In genomic region chr4:105202439-105202838, GRCm38 (mm10) we compare ENCODE assay signal across 28 mouse cellular contexts. TPM values are rescaled to one million over a fixed set of nuclear protein-coding genes. Genes with fewer than 3 reads are reported as not detected.
DNase-seq lines count a peak whose midpoint lies in the region; ATAC-seq and TF ChIP-seq lines count a peak whose summit lies in the region.
"Had no signal": no experiment of that assay in that cellular context is flagged by ENCODE, and none has a peak within 500 bp of the region (broad histone marks: within the 10 kb centered on the region; RNA-seq: fewer than 3 reads in every experiment).

No protein-coding gene starts in this region.

- no peak for ATAC-seq in embryonic facial prominence, embryonic 13.5 days (ENCODE audit: insufficient number of reproducible peaks, insufficient read depth, low FRiP score, low TSS enrichment, low read depth)
- ATAC-seq in embryonic facial prominence, embryonic 15.5 days (ENCODE audit: insufficient number of reproducible peaks, low FRiP score, low TSS enrichment, low read depth) = no peak
- ATAC-seq in midbrain, embryonic 11.5 days (ENCODE audit: low FRiP score) = no peak
- ATAC-seq: intestine, postnatal 0 days; lung, postnatal 0 days; midbrain, embryonic 13.5 days had no signal

- H3K36me3 ChIP-seq in embryonic facial prominence, embryonic 13.5 days = peaks cover 30% of the 10 kb centered on the region
- H3K36me3 ChIP-seq in embryonic facial prominence, embryonic 10.5 days (replicated peaks) = peaks cover 46% of the 10 kb centered on the region
- peaks cover 10% of the 10 kb centered on the region; the same call in 1 of the 2 replicates for H3K36me3 ChIP-seq in heart, embryonic 10.5 days
- peaks cover 31% of the 10 kb centered on the region for H3K36me3 ChIP-seq in heart, adult 2 months (ENCODE audit: control insufficient read depth, insufficient read depth, low read length)
- peaks cover 15% of the 10 kb centered on the region for H3K36me3 ChIP-seq in embryonic facial prominence, embryonic 15.5 days
- peaks cover 44% of the 10 kb centered on the region for H3K36me3 ChIP-seq in limb, embryonic 10.5 days
- H3K36me3 ChIP-seq in midbrain, embryonic 11.5 days (ENCODE audit: control insufficient read depth, insufficient read depth, low read length) = no peaks in the 10 kb centered on the region; the same call in 1 of the 2 replicates
- H3K36me3 ChIP-seq: G1E; liver, embryonic 13.5 days had no signal

- no peak for TF ChIP-seq POLR2A in heart, adult 2 months (IDR thresholded peaks at IDR 0.05; ENCODE audit: insufficient read depth, low read depth, low read length)

- H3K79me2 ChIP-seq in heart, adult 2 months (replicated peaks; ENCODE audit: control insufficient read depth, insufficient read depth, low read length) = peaks cover 2% of the 10 kb centered on the region; the same call in 1 of the 2 replicates

- 79% methylated on average over 3 of the region's 3 CpGs for WGBS in embryonic facial prominence, embryonic 13.5 days
- 89% methylated on average over 3 of the region's 3 CpGs for WGBS in embryonic facial prominence, embryonic 10.5 days
- 86% methylated on average over 3 of the region's 3 CpGs for WGBS in heart, embryonic 10.5 days
- 78% methylated on average over 3 of the region's 3 CpGs for WGBS in heart, adult 2 months
- WGBS in embryonic facial prominence, embryonic 15.5 days = 76% methylated on average over 3 of the region's 3 CpGs
- 87% methylated on average over 3 of the region's 3 CpGs for WGBS in limb, embryonic 10.5 days
- 90% methylated on average over 3 of the region's 3 CpGs for WGBS in midbrain, embryonic 11.5 days

- no peak for TF ChIP-seq CTCF in heart, adult 2 months (IDR thresholded peaks at IDR 0.05)

- H3K4me1 ChIP-seq in embryonic facial prominence, embryonic 13.5 days = peaks cover 84% of the 10 kb centered on the region
- peaks cover 86% of the 10 kb centered on the region for H3K4me1 ChIP-seq in embryonic facial prominence, embryonic 10.5 days
- H3K4me1 ChIP-seq in heart, embryonic 10.5 days = peaks cover 34% of the 10 kb centered on the region
- H3K4me1 ChIP-seq in heart, adult 2 months (ENCODE audit: control insufficient read depth, insufficient read depth, low read length) = peaks cover 35% of the 10 kb centered on the region
- H3K4me1 ChIP-seq in embryonic facial prominence, embryonic 15.5 days = peaks cover 83% of the 10 kb centered on the region
- peaks cover 88% of the 10 kb centered on the region for H3K4me1 ChIP-seq in limb, embryonic 10.5 days
- peaks cover 11% of the 10 kb centered on the region for H3K4me1 ChIP-seq in midbrain, embryonic 11.5 days (ENCODE audit: control insufficient read depth, insufficient read depth, low read length)

- no peaks in the 10 kb centered on the region for H3K27me3 ChIP-seq in embryonic facial prominence, embryonic 13.5 days
- no peaks in the 10 kb centered on the region for H3K27me3 ChIP-seq in embryonic facial prominence, embryonic 10.5 days (replicated peaks; ENCODE audit: low read depth, poor library complexity, severe bottlenecking)
- no peaks in the 10 kb centered on the region for H3K27me3 ChIP-seq in heart, embryonic 10.5 days (ENCODE audit: insufficient read depth, poor library complexity, severe bottlenecking)
- H3K27me3 ChIP-seq in heart, adult 2 months (ENCODE audit: control insufficient read depth, insufficient read depth, low read length) = no peaks in the 10 kb centered on the region
- H3K27me3 ChIP-seq in embryonic facial prominence, embryonic 15.5 days = no peaks in the 10 kb centered on the region
- no peaks in the 10 kb centered on the region for H3K27me3 ChIP-seq in limb, embryonic 10.5 days (ENCODE audit: low read depth, poor library complexity, severe bottlenecking)
- no peaks in the 10 kb centered on the region for H3K27me3 ChIP-seq in midbrain, embryonic 11.5 days (ENCODE audit: control insufficient read depth, insufficient read depth, low read length)
- H3K27me3 ChIP-seq: CH12.LX; liver, embryonic 13.5 days; midbrain, embryonic 13.5 days had no signal

- H3K4me2 ChIP-seq in embryonic facial prominence, embryonic 13.5 days = no peak overlapping the region
- no peak overlapping the region for H3K4me2 ChIP-seq in embryonic facial prominence, embryonic 15.5 days (replicated peaks)
- H3K4me2 ChIP-seq in midbrain, embryonic 11.5 days = no peak overlapping the region
- H3K4me2 ChIP-seq: heart, embryonic 13.5 days; hindbrain, embryonic 14.5 days; liver, embryonic 13.5 days; midbrain, embryonic 13.5 days had no signal

- no peak for DNase-seq in embryonic facial prominence, embryonic 10.5 days (ENCODE audit: low spot score)
- DNase-seq in heart, embryonic 10.5 days (ENCODE audit: low spot score) = no peak
- DNase-seq in heart, adult 2 months = no peak
- DNase-seq in limb, embryonic 10.5 days (ENCODE audit: low spot score) = no peak
- no peak for DNase-seq in left cerebral cortex, postnatal 4 days
- no peak for DNase-seq in midbrain, embryonic 11.5 days (ENCODE audit: low spot score, missing footprints)
- DNase-seq: adrenal gland, adult 8-10 months; cerebellum, adult 11 months; cerebellum, adult 9-10 months; cerebellum, postnatal 36 days; gastrocnemius, postnatal 25 days; heart, adult 18-20 months; heart, postnatal 10 days; kidney, postnatal 4 days; liver, embryonic 13.5 days; lung, adult 18-20 months; lung, postnatal 4 days; thymus, postnatal 14 days had no signal

- H3K4me3 ChIP-seq in embryonic facial prominence, embryonic 13.5 days = no peak overlapping the region
- H3K4me3 ChIP-seq in embryonic facial prominence, embryonic 10.5 days = no peak overlapping the region
- H3K4me3 ChIP-seq in heart, embryonic 10.5 days = no peak overlapping the region
- no peak overlapping the region for H3K4me3 ChIP-seq in heart, adult 2 months
- no peak overlapping the region for H3K4me3 ChIP-seq in embryonic facial prominence, embryonic 15.5 days (replicated peaks)
- H3K4me3 ChIP-seq in limb, embryonic 10.5 days = no peak overlapping the region
- H3K4me3 ChIP-seq in midbrain, embryonic 11.5 days (ENCODE audit: low read depth, low read length) = no peak overlapping the region
- H3K4me3 ChIP-seq: heart, embryonic 13.5 days; liver, embryonic 13.5 days; megakaryocyte, embryonic 14.5 days; midbrain, embryonic 13.5 days had no signal

- peak overlapping the region; percentile 33 for H3K27ac ChIP-seq in embryonic facial prominence, embryonic 13.5 days
- H3K27ac ChIP-seq in embryonic facial prominence, embryonic 10.5 days (replicated peaks) = no peak overlapping the region
- 0 out of 2 replicates have a peak overlapping the region, but pooled peaks have one; percentile 2 for H3K27ac ChIP-seq in heart, embryonic 10.5 days
- no peak overlapping the region for H3K27ac ChIP-seq in heart, adult 2 months
- H3K27ac ChIP-seq in embryonic facial prominence, embryonic 15.5 days (replicated peaks) = peak overlapping the region; percentile 39; the same call in 1 of the 2 replicates
- peak overlapping the region; percentile 16; the same call in 1 of the 2 replicates for H3K27ac ChIP-seq in limb, embryonic 10.5 days
- H3K27ac ChIP-seq in midbrain, embryonic 11.5 days (ENCODE audit: low read depth, low read length) = no peak overlapping the region
- H3K27ac ChIP-seq: heart, embryonic 13.5 days; hindbrain, embryonic 14.5 days; liver, embryonic 13.5 days; midbrain, embryonic 13.5 days had no signal

- H3K9me3 ChIP-seq in embryonic facial prominence, embryonic 13.5 days = no peaks in the 10 kb centered on the region
- H3K9me3 ChIP-seq in embryonic facial prominence, embryonic 10.5 days = no peaks in the 10 kb centered on the region
- H3K9me3 ChIP-seq in heart, embryonic 10.5 days = no peaks in the 10 kb centered on the region
- no peaks in the 10 kb centered on the region for H3K9me3 ChIP-seq in embryonic facial prominence, embryonic 15.5 days (replicated peaks)
- H3K9me3 ChIP-seq in limb, embryonic 10.5 days (replicated peaks) = no peaks in the 10 kb centered on the region
- no peaks in the 10 kb centered on the region for H3K9me3 ChIP-seq in midbrain, embryonic 11.5 days (ENCODE audit: control insufficient read depth, low read length)
- H3K9me3 ChIP-seq: heart, embryonic 13.5 days; liver, embryonic 13.5 days; megakaryocyte, embryonic 14.5 days; midbrain, embryonic 13.5 days had no signal

- no peak overlapping the region for H3K9ac ChIP-seq in embryonic facial prominence, embryonic 13.5 days
- no peak overlapping the region for H3K9ac ChIP-seq in heart, adult 2 months (ENCODE audit: low read depth, low read length)
- H3K9ac ChIP-seq in embryonic facial prominence, embryonic 15.5 days = no peak overlapping the region
- H3K9ac ChIP-seq in midbrain, embryonic 11.5 days (ENCODE audit: low read length) = no peak overlapping the region
- H3K9ac ChIP-seq: heart, embryonic 13.5 days; hindbrain, embryonic 14.5 days; liver, embryonic 13.5 days; midbrain, embryonic 13.5 days had no signal

- intact Hi-C loops in heart, adult 2 months (cut with DNase I) = no loop called here
- intact Hi-C loops in left cerebral cortex, postnatal 4 days (cut with DNase I) = no loop called here

- no peak for TF ChIP-seq EP300 in heart, adult 2 months (IDR thresholded peaks at IDR 0.05; ENCODE audit: insufficient read depth, low read depth, low read length)

RNA-seq across cellular contexts. Expression of gene Plpp3, which starts 45.3 kb away (rescaled TPM):
- 150 and 160 TPM in 2 replicates for polyA plus RNA-seq in embryonic facial prominence, embryonic 13.5 days (2015; fragmentation: Nextera tagmentation; extraction: Ambion mirVana)
- 67.6 and 77.1 TPM in 2 replicates for polyA plus RNA-seq in embryonic facial prominence, embryonic 10.5 days (2016; fragmentation: Nextera tagmentation; extraction: Ambion mirVana)
- polyA plus RNA-seq in heart, embryonic 10.5 days (2016; fragmentation: Nextera tagmentation; extraction: Ambion mirVana) = 22.9 and 38.5 TPM in 2 replicates
- total RNA-seq in heart, adult 2 months (2021) = 10 to 100 TPM; 64.8 to 74.0 TPM
- 76.9 and 92.0 TPM in 2 replicates for polyA plus RNA-seq in heart, adult 2 months (2012; rRNA removed)
- polyA plus RNA-seq in embryonic facial prominence, embryonic 15.5 days (2015; fragmentation: Nextera tagmentation; extraction: Ambion mirVana) = 190 and 199 TPM in 2 replicates
- 58.9 and 75.2 TPM in 2 replicates for polyA plus RNA-seq in limb, embryonic 10.5 days (2016; fragmentation: Nextera tagmentation; extraction: Ambion mirVana)
- total RNA-seq in left cerebral cortex, postnatal 4 days (2021) = 10 to 100 TPM; 65.1 to 71.3 TPM
- polyA plus RNA-seq in midbrain, embryonic 11.5 days (2014; fragmentation: Nextera tagmentation; extraction: Ambion mirVana) = 46.3 and 47.0 TPM in 2 replicates
- total RNA-seq: G1E had no signal
- polyA plus RNA-seq: G1E had no signal

Comparison
In these comparisons a context has a peak if more than half of its experiments do, and no peak if none do; other contexts are left out.
1. H3K27ac ChIP-seq: peak in embryonic facial prominence, embryonic 13.5 days (single experiment), heart, embryonic 10.5 days (single experiment), embryonic facial prominence, embryonic 15.5 days (single experiment) and limb, embryonic 10.5 days (single experiment); none in embryonic facial prominence, embryonic 10.5 days (single experiment), heart, adult 2 months (single experiment) and midbrain, embryonic 11.5 days (single experiment).